Mouse (Mus musculus) small intestine, adult 2 months (tissue): Measurements from ENCODE around the gene Dlg2.

Source experiments
- CTCF ChIP-seq: fragments of 200-500 bp; IDR thresholded peaks from 2 replicates; pipeline ENCODE4 v1.5.1; 2012; ENCODE audit warnings: low read depth, mild to moderate bottlenecking, control low read depth, inconsistent platforms, low read length, moderate library complexity, mixed read lengths; ENCODE audit not compliant: insufficient replicate concordance, insufficient read length; ENCODE audit errors: extremely low read depth
- POLR2A ChIP-seq: fragments of 200-500 bp; IDR thresholded peaks from 2 replicates; pipeline ENCODE4 v1.6.1; 2012; ENCODE audit warnings: low read depth, mild to moderate bottlenecking, control low read depth, inconsistent platforms, low read length, moderate library complexity

DNA sequence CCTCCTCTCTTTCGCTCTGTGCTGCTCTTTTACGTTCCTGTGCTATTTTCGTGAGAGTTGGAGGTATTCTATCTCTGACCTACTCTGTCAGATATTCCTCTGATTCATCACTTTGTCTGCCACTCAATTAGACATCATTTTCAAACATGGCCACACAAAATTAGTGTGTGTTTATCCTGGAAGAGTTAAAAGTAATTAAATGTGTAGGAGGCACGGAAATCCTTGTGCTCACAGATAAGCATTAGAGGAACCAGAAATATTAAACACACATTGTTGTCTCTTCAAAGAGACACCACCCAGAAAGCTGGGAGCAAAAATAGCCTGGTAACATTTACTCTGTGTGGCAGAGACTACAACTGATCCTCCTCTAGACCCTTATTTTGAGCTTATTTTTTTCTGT lies 36.4 kb upstream of the Dlg2 start:
- TF ChIP-seq CTCF (no peak), POLR2A (no peak)
